Mouse (Mus musculus) limb, embryonic 14.5 days (tissue): ENCODE results near the gene Ogfod1. TPM values are rescaled to one million over a fixed set of nuclear protein-coding genes. Genes with fewer than 3 reads are reported as not detected.
A peak's percentile ranks its signal among the peaks of the same experiment; 100 is the strongest.

ENCODE experiments used
- ATAC-seq: fragments of 200-750 bp; cut with Nextera tagmentation; 2 replicates; pipeline ENCODE4 v1.8.0; 2017; ENCODE audit warnings: low read depth, moderate number of reproducible peaks, moderate TSS enrichment; ENCODE audit not compliant: low FRiP score
- DNase-seq: peaks from one replicate; pipeline ENCODE4 v3.0.0-alpha.2; 2015; ENCODE audit warnings: low spot score
- H3K27ac ChIP-seq: fragments of 300-500 bp; sonication (generic); replicated peaks from 2 replicates; pipeline ENCODE4 v1.5.1; 2014; ENCODE audit warnings: low read depth, mild to moderate bottlenecking, low read length, moderate library complexity, mixed read lengths
- H3K27me3 ChIP-seq: fragments of 300-500 bp; sonication (generic); 2 replicates; pipeline ENCODE4 v1.6.1; 2014; ENCODE audit warnings: low read length, mixed read lengths; ENCODE audit not compliant: control insufficient read depth, insufficient read depth
- H3K36me3 ChIP-seq: fragments of 300-500 bp; sonication (generic); 2 replicates; pipeline ENCODE4 v1.6.1; 2014; ENCODE audit warnings: mild to moderate bottlenecking, low read length, moderate library complexity, mixed read lengths; ENCODE audit not compliant: control insufficient read depth, insufficient read depth
- H3K4me1 ChIP-seq: fragments of 300-500 bp; sonication (generic); 2 replicates; pipeline ENCODE4 v1.6.1; 2014; ENCODE audit warnings: antibody characterized with exemption, low read length, mixed read lengths; ENCODE audit not compliant: control insufficient read depth, insufficient read depth
- H3K4me2 ChIP-seq: fragments of 300-500 bp; sonication (generic); replicated peaks from 2 replicates; pipeline ENCODE4 v1.6.1; 2014; ENCODE audit warnings: low read depth, mild to moderate bottlenecking, low read length, moderate library complexity; ENCODE audit not compliant: severe bottlenecking
- H3K4me3 ChIP-seq: fragments of 300-500 bp; sonication (generic); replicated peaks from 2 replicates; pipeline ENCODE4 v1.5.1; 2014; ENCODE audit warnings: low read length
- H3K9ac ChIP-seq: fragments of 300-500 bp; sonication (generic); 2 replicates; pipeline ENCODE4 v1.6.1; 2014; ENCODE audit warnings: mild to moderate bottlenecking, low read depth, low read length, moderate library complexity; ENCODE audit not compliant: severe bottlenecking
- H3K9me3 ChIP-seq: fragments of 300-500 bp; sonication (generic); 2 replicates; pipeline ENCODE4 v1.6.1; 2016; ENCODE audit warnings: low read length; ENCODE audit not compliant: control insufficient read depth
- POLR2A ChIP-seq: fragments of 200-500 bp; IDR thresholded peaks from 2 replicates; pipeline ENCODE4 v1.8.0; 2012; ENCODE audit warnings: inconsistent platforms, mild to moderate bottlenecking, moderate library complexity, borderline replicate concordance; ENCODE audit not compliant: insufficient read depth, insufficient read length; ENCODE audit errors: extremely low read depth
- WGBS: fragments of 180-500 bp; shearing (Covaris S2); extraction: QIAGEN DNeasy Blood & Tissue Kit; methylation state at CpG from one replicate; pipeline ENCODE4 v1.1.7; 2014; 5-methylcytosine and 5-hydroxymethylcytosine counted together
- polyA plus RNA-seq, 2 experiments: library from polyadenylated mRNA; depleted of rRNA in 1 of 2; stranded (reverse) in 1 of 2; unstranded in 1 of 2; fragments of >200 nt; fragmentation: Nextera tagmentation in 1 of 2; extraction: Ambion mirVana in 1 of 2; gene quantifications; 2 replicates each; pipeline versions ENCODE4 v1.2.1 to v1.2.3; 2012 to 2014

Ogfod1 gene
- polyA plus RNA-seq (2012; rRNA removed) (13.4 and 13.5 TPM in 2 replicates), polyA plus RNA-seq (2014; fragmentation: Nextera tagmentation; extraction: Ambion mirVana) (17.3 and 18.7 TPM in 2 replicates)

DNA sequence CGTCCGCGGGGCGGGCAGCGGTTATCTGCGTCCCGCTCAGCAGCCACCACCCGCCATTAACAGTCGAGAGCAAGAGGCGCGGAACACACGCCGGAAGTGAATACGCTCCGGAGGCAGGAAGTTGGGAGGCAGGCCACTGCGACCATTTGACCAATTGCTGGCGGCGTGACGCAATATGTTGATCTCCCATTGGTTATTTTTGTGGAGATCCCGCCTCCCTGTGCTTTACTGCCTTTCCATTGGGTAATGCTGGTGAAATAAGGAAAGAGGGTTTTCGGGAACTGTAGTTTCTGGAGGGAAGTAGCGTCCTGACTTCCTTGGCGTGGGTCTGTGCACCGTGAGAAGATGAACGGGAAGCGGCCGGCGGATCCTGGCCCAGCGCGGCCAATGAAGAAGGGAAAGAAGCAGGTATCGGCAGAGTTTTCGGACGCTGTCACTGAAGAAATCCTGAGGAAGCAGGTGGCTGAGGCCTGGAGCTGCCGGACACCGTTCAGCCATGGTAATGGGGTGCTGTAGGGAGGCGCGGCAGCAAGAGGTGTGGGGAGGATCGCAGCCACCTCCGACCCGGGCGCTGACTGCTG is at the start of gene Ogfod1, which contains the start of gene Nudt21:
Gene Ogfod1, plus strand, starts transcription at position 255 of the 581 bp plus-strand sequence.
Gene Nudt21, minus strand, starts transcription at position 88 of the 581 bp plus-strand sequence.
- Histone ChIP-seq H3K27ac (peak within 1 kb of the TSS; percentile 49; the same call in 1 of the 2 replicates), H3K4me3 (peak within 1 kb of the TSS; percentile 76), H3K27me3 (no peaks in the 10 kb centered on the region), H3K36me3 (no peaks in the 10 kb centered on the region), H3K9ac (peak within 1 kb of the TSS; percentile 67), H3K4me2 (peak within 1 kb of the TSS; percentile 76), H3K9me3 (no peaks in the 10 kb centered on the region), H3K4me1 (peaks cover 18% of the 10 kb centered on the region)
- peak; percentile 100 for ATAC-seq
- 0 out of 2 replicates have a peak, but pooled peaks have one; percentile 41 for TF ChIP-seq POLR2A
- under 1% methylated on average over 36 of the region's 41 CpGs for WGBS
- DNase-seq = peak; percentile 100

DNA sequence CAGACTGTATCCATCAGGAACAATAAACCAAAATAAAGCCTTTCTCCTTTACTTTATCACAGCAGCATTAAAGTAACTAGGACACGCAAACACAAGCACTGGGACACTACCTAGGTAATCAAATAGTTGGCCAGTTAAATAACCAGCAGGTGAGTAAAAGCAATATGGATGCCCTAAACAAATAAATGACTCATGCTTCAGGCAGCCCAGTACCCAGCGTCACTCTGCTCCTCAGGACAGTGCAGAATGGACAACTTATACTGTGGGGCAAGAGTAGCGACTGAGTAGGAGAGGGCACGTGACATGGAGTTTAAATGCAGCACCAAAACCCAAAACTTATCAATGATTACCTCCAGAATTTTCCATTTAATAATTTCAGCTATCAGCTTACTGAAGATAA is 47.3 kb upstream of the Ogfod1 start:
- no peaks in the 10 kb centered on the region for H3K9me3 ChIP-seq
- H3K27ac ChIP-seq = no peak overlapping the region
- 97% methylated on average over 4 of the region's 4 CpGs for WGBS
- peaks cover 44% of the 10 kb centered on the region for H3K36me3 ChIP-seq
- no peak overlapping the region for H3K4me2 ChIP-seq
- H3K27me3 ChIP-seq = no peaks in the 10 kb centered on the region
- TF ChIP-seq POLR2A = no peak
- ATAC-seq (no peak), DNase-seq (no peak)
- H3K4me1 ChIP-seq = no peaks in the 10 kb centered on the region
- H3K4me3 ChIP-seq = no peak overlapping the region
- H3K9ac ChIP-seq = no peak overlapping the region

GRCm38 (mm10) chr8:93998961-93999360 is 38.0 kb upstream of the Ogfod1 start:
- Histone ChIP-seq H3K4me1 (no peaks in the 10 kb centered on the region), H3K4me2 (no peak overlapping the region), H3K36me3 (peaks cover 58% of the 10 kb centered on the region), H3K9me3 (no peaks in the 10 kb centered on the region), H3K27ac (no peak overlapping the region), H3K9ac (no peak overlapping the region), H3K27me3 (no peaks in the 10 kb centered on the region), H3K4me3 (no peak overlapping the region)
- TF ChIP-seq POLR2A = no peak
- 83% methylated on average over 2 of the region's 2 CpGs for WGBS
- no peak for ATAC-seq
- no peak for DNase-seq

DNA sequence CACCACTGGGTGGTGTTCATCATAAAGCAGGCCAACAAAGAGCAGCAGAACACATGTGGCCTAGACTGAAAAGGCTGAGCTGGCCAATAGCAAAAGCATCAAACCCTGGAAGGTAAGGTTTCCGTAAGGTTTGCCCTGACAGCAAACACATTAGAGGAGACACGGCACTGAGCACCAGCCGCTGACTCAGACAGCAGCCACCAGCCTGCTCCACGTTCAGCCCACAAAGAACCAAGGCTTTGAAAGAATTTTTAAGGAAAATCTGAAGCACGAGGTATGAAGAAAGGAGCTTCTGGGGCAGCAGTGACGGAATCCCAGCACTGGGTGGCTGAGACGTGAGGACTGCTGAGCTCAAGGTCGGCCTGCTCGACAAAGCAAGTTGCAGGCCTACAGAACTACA is 32.9 kb upstream of the Ogfod1 start:
- TF ChIP-seq POLR2A = no peak
- no peaks in the 10 kb centered on the region for H3K9me3 ChIP-seq
- no peaks in the 10 kb centered on the region for H3K27me3 ChIP-seq
- no peak for DNase-seq
- no peak overlapping the region for H3K4me3 ChIP-seq
- no peaks in the 10 kb centered on the region for H3K4me1 ChIP-seq
- H3K36me3 ChIP-seq = peaks cover 47% of the 10 kb centered on the region
- no peak overlapping the region for H3K27ac ChIP-seq
- no peak overlapping the region for H3K9ac ChIP-seq
- no peak overlapping the region for H3K4me2 ChIP-seq
- ATAC-seq = no peak
- 88% methylated on average over 9 of the region's 9 CpGs for WGBS

DNA sequence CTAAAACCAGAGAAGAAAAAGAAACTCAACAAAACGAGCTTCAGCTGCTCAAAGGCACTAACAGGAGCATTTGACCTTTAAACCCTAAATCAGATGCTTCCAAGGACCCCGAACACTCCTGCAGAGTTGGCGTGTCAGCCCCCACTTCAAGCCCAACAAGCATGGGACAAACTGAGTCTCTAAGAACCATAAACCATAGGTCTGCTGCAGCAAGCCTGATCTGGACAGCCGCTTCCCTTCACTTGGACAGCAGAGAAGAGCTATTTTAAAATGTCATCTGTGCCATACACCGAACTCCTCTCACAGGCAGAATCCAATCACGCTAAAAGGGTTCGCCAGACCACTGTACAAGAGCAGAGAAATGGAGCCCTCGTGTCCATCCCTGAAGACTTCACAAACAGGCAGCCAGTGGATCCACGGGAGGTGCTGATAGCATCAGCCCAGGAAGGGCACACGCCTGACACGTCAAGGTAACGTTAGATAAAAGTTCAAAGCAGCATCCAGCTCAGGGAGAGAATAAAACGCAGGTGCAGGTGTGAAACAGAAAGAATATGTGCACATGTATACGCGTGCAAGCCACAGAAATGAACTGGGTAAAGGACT is 27.7 kb upstream of the Ogfod1 start:
- H3K4me1 ChIP-seq = peaks cover 9% of the 10 kb centered on the region
- no peaks in the 10 kb centered on the region for H3K9me3 ChIP-seq
- 62% methylated on average over 15 of the region's 15 CpGs for WGBS
- no peak for DNase-seq
- no peak overlapping the region for H3K27ac ChIP-seq
- no peak for TF ChIP-seq POLR2A
- peaks cover 8% of the 10 kb centered on the region; the same call in 1 of the 2 replicates for H3K36me3 ChIP-seq
- H3K4me2 ChIP-seq = no peak overlapping the region
- H3K4me3 ChIP-seq = no peak overlapping the region
- no peak for ATAC-seq
- H3K27me3 ChIP-seq = no peaks in the 10 kb centered on the region
- H3K9ac ChIP-seq = no peak overlapping the region
